Mouse (Mus musculus): Measurements from ENCODE around the gene Tmem135.

- TF ChIP-seq CTCF (IDR thresholded peaks at IDR 0.05; ENCODE audit: extremely low read depth, insufficient read depth, low read length) (no peak), POLR2A (IDR thresholded peaks at IDR 0.05; ENCODE audit: extremely low read depth, insufficient read depth, low read length) (no peak)
Measured at GRCm38 (mm10) chr7:89365135-89365880, 38.7 kb downstream of the Tmem135 start.
